Mouse (Mus musculus) mesoderm, embryonic 11.5 days (tissue): ENCODE results near the gene Gm11444.

Source experiments
- DNase-seq: peaks from one replicate; pipeline ENCODE4 v3.0.0-alpha.2; 2012; ENCODE audit warnings: low read depth, low spot score

Gm11444 gene

DNA sequence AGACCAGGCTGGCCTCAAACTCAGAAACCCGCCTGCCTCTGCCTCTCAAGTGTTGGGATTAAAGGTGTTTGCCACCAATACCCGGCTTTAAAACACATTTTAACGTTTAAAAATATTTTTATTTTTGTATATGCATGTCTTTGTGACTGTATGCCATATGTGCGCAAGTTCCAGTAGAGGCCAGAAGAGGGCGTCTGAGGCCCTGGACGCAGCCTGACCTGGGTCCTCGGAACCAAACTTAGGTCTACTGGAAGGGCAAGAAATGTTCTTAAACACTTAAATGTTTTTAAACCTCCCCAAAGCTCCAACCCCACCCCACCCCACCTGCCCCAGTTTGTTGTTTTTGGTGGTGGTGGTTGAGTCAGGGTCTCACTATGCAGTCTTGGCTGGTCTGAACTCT is 14.2 kb upstream of the Gm11444 start:
- DNase-seq: no peak

DNA sequence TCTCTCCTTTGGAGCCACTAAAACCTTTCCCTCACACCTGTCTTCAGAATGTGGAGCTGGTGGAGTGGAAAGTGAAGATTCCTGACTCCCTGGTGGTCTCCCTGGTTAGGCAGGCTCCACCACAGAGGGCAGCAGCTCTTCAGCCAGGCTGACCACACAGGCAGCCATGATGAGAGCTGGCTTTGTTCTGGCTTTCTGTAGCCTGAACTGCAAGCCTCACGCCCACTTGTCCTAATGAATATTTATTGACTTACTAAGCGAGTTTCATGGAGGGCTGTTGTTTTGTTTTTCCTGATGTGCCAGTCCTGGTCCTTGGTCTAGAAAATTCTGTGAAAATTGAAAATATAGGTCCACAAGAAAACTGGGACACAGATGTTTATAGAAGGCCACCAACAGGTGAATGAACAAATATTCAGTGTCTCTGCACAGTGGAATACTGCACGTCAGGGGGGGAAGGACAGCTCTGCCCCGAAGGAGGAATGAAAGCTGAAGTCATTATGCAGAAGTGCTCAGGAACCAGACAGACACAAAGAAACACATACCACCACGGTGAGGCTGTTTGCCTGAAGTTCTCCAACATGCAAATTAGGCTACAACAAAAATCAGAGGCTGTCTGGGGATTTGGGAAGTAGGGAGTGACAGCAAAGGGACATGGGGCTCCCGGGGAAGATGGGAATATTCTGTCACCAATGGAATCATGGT is 8.0 kb upstream of the Gm11444 start:
- DNase-seq: peak; percentile 65

DNA sequence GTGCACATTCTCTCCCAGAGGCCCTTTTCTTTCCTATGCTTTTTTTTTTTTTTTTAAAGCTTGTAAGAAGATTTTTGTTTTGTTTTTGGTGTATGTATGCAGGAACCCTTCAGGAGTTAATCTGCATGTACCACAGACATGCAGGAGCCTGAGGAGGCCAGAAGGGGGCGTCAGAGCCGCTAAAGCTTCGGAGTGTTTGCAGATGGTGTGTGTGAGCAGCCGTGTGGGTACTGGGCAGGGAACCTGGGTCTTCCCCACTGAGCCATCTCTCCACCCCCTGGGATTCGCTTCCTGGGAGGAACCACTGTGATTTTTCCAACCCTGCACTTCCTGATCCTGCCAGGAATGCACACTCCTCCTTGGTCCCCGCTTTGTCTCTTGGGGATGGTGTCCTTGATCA is 625 bp upstream of the Gm11444 start:
- peak; percentile 32 for DNase-seq

DNA sequence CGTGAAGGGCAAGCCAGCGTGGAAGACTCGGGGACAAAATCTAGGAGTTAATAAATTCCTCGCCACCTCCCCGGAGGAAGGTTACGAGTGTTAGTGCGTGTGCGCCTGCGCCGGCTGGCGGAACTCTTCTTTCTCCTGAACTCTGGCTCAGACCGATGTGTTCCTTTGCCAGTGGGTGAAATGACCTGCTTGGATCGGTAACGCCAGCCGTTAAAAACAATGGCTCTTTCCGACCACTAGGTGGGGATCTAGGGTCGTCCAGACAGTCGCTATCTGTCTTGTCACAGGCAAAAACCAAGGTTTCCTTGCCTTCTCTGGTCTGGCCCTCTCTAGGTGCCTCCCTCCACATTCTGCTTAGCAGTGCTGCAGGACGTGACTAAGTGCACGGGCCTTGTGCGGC is 1.1 kb downstream of the Gm11444 start:
- DNase-seq: peak; percentile 92

DNA sequence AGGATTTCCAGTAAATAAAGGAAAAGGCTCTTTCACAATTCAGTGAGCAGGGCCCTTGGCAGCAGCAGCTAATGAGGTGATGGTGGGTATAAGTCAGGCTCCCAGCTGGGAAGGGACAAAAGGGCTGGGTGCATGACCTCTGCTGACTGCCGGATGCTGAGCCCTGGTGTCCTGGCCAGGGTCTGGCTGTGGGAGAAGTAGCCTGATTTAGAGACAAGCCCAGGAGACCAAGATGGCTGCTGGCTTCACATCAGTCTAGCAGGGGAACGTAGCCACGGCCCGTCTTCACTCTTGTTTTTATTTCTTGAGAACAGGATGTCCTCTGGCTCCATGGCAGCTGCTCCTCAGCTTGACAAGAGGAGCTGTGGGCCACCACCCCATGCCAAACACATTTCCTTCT is 3.6 kb downstream of the Gm11444 start:
- no peak for DNase-seq

DNA sequence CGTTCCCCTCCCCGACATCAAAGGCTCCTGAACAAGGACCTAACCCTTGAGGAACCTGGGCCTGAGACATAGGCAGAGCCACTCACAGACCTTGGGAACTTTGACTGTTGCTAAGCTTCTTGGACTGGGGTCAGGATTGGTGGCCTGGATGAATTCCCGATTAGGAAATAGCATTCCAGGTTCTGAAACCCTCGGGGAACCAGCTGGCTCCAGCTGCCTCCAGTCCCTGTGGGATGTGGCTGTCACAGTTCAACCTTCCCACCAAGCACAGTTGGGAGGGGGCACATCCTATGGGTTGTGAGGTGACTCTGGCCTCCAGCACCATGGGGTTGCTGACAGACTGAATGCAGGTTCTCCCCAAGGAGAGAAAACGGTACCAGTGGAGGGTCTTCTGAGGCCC is 4.2 kb downstream of the Gm11444 start:
- no peak for DNase-seq

DNA sequence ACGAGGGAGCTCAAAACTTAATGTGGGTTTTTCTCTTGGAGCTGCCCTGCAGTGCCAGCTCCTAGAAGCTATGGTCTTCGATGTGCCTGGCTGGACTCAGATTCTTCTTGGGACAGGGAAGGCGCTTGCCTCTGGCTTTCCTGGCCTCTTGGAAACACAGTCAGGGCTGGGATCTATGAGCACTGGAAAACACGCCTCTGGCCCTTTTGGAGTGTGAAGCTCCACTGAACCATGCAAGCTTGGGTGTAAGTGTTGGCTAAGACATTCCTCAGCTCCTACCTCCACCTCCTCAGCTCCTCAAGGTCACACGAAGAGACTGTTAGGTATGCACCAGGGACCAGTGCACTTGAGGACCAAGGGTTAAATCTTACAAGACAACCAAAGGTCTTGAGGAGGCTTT is 5.2 kb downstream of the Gm11444 start:
- DNase-seq: no peak

DNA sequence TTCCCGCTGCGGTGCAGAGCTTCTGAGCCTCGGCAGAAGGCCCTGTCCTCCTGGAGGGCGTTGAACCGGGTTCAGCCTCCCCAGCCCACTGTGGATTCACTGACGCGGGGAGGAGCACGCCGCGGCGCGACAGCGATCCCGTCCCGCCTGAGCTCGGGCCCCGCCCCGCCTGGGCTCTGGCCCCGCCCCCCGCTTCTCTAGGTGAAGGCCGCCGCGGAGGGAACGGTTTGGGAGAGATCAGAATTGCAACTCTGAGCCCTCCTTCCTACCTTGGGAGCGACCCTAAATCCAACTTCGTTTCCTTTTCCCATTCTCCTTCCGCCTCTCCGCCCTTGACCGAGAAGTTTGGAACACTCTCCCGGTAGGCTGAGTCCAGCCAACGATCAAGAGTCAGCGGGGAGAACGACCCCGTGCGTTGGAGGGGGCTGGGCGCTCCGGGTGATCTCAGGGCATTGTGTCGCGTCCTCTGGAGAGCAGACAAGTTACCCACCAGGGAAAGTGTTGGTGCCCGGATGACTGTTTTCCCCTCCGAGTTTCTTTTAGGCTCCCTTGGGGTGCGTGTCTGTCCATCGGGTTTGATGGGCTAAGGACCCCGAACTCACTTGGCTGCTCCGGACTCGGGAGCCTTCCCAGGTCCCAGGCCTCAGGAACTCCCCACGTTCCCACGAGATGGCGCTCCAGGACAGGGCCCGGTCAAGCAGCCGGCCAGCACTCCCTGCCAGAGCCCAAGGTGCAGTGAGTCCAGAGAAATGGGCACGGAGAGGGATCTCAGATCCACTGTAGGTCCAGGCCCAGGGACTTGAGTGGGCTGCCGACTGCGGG is 5.8 kb downstream of the Gm11444 start:
- DNase-seq: peak; percentile 92

DNA sequence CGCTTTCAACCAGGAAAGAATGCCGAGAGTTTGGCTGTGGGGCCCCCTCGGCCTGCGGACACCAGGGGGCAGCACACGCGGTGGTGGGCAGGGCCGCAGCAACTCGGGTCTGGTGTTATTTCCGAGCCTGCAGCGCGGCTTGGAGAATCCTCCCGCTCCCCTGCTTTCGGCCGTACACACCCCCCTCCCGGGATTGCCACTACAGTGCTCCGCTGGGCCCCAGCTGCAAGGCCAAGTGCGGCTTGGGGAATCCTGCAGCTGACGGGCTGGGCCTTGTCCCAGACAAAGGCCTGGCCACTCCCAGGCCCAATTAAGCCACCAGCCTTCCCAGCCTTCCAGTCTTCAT is 6.8 kb downstream of the Gm11444 start:
- peak; percentile 89 for DNase-seq

DNA sequence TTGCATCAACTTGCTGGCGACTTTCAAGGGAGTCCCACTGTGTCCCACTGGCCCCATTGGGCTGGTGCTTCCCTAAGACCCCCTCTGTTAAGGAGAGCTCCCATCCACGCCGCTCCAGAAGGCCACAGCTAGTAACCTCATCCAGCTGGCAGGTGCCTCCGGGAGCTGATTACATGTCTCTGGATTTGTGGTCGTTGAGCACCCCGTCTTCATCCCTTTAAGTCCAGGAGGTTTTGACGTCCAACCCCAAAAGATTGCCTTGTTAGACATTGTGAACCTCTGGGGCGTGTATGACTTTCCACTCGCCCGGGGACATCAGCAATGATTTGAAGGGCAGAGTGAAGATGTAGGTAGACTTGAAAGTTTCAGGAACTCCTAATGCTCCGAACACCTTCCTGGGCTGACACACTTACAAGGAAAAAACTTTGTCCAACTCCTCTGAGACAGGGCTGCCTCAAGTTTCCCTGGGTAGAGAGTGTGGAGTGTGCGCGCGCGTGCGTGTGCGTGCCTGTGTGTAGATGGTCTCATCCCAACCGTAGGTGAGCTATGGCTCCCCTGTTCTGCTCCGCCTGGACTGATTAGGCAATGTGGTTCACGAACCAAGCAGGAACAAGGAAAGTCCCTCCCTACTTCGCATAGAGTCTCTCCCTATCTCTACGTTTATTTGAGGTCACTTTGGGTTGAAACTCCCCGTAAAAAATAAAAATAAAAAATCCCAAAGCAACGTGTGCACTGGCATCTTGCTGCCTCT is 7.4 kb downstream of the Gm11444 start:
- DNase-seq: no peak

DNA sequence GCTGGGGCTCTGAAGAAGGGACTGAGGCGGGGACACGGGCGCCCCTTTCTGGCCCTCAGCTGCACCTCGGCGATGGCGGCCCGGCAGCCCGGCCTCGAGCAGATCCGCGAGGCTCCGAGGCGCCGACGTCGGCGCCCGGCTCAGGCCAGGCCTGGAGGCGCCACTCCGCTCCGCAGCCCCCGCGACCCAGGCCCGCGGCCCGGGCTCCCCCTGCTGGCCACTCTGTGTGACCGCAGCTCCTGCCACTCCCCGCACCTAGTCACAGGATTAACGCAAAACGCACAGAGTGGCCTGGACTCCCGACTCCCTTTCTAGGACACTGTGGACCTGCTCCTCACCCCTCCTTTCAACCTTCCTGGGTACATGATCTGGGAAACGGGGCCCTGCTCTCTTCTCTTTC is 8.2 kb downstream of the Gm11444 start:
- peak; percentile 89 for DNase-seq

DNA sequence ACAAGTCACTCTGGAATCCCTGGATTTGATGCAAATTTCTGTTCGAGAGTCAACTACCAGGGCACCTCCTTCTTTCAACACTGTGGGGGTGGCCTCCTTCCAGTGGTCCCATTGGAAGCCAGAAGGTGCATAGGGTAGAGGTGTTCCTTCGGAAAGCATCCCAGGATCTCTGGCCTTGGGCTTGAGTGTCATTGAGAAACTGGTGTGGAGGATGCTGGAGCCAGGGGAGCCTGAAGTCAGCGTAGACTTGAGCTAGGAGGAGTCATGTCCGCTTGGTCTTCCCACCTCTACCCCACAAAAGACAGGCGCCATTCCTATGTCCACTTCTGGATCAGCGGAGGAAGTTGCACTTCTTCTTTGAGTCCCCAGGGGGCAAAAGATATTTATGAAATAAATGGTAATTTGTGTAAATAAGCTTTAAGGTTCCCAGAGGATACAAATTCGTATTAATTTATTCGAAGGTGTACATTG is 8.9 kb downstream of the Gm11444 start:
- DNase-seq: peak; percentile 53

DNA sequence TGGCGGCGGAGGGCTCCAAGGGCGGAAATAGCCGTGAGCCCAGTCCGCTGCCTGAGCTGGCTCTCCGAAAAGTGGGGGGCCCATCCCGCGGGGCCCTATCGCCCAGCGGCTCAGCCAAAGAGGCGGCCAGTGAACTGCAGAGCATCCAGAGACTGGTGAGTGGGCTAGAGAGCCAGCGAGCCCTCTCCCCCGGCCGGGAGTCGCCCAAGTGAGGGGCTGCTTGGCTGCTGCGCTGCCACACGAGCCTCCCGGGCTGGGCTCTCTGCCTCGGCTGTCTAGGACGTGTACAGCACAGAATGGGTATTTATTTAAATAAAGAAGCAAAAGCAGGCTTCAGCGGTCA is 9.4 kb downstream of the Gm11444 start:
- no peak for DNase-seq

DNA sequence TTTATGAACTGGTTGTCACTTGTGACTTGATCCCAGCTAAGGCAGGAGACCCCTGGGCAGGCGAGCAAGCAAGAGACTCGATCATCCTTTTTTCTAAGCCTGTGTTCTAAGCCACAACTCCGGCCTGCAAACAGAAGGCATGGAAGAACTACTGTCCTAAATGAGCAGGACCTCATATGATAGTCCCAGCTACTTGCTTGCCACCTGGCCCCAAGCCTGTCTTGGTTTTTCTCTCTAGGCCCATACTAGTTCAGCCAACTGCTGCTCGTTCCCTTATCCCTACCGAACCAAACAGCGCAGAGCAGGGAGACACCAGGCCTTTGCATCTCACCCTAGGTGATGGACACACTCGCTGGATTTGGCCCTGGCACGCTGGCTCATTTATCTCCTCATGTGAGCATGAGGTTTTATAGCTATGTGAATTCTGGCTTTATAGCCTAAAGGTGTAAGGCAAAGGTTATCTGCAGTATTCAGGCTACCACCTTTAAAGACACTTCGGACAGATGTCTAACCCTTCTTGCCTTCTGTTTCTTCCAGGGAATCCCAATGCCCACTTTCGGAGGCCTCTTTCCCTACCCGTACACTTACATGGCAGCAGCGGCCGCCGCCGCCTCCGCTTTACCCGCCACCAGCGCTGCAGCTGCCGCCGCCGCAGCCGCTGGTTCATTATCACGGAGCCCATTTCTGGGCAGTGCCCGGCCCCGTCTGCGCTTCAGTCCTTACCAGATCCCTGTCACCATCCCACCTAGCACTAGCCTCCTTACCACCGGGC is 9.9 kb downstream of the Gm11444 start:
- DNase-seq: no peak

DNA sequence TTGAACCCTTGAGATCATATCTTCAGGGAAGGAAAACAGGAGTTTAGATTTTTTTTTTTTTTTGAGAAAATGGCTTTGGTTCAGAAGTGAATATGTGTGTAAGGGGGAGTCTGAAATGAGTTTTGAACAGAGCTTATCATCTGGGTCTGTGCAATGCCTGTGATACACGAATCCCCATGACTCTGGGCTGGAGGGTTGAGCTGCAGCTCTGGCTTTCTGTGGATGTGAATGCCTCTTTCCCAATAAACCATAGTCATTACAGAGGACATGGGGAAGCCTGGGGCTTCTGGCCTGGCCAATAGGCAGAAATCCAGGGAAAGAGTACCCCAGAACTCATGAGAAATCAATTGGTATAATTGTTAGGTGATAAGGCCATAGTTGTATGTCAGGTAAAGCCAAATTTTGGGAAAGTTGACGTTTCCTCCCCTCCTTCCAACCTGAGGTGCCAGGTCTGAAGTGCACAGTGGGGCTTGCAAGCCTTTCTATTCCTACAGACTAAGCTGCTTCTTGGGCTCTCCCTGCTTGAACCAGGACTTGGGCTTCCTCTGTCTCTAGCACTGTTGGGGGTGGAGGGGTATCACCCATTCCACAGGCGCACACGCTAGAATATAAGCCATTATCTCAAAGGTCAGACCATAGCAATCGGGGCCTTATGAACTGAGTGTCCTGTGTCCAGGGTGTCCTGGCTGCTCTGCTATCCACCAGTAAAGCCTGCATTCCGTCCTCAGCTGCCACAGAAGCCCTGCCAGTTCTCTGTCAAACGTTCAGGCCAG is 10.7 kb downstream of the Gm11444 start:
- DNase-seq: no peak

DNA sequence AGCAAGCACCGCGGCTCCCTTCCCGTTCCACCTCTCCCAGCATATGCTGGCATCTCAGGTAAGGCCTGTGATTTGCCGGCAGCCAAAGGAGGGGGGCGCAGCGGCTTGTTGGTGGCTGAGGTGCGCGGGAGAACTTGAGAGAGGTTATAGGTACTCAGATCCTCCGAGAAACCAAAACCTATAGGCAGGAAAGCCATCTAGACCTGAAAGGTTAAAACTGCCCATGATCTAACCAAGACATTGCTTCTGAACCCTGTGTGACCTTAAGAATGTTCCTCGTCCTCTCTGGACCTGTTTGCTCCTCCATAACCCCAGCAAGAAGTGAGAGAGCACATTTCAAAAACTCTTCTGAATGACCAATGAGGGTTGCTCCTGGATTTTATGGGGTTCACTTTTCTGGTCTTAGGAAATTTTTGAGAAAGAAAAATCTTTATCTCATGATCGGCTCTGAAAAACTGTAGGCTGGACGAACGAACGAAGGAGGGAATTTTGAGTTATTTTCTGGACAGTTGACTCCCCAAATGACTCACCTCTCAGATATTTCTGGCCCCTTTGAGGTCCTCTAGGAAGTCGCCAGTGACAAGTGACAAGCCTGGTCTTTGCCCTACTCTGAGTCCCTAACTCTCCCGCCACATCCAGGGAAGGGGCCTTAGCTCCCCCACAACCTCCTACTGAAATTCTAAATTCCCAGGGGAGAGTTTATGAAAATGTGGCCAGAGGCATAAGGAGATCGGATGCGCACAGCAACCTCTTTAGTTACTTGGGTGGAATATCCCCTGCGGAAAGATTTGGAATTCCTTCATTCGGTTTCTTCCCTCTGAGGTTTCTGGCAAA is 11.5 kb downstream of the Gm11444 start:
- DNase-seq: no peak

DNA sequence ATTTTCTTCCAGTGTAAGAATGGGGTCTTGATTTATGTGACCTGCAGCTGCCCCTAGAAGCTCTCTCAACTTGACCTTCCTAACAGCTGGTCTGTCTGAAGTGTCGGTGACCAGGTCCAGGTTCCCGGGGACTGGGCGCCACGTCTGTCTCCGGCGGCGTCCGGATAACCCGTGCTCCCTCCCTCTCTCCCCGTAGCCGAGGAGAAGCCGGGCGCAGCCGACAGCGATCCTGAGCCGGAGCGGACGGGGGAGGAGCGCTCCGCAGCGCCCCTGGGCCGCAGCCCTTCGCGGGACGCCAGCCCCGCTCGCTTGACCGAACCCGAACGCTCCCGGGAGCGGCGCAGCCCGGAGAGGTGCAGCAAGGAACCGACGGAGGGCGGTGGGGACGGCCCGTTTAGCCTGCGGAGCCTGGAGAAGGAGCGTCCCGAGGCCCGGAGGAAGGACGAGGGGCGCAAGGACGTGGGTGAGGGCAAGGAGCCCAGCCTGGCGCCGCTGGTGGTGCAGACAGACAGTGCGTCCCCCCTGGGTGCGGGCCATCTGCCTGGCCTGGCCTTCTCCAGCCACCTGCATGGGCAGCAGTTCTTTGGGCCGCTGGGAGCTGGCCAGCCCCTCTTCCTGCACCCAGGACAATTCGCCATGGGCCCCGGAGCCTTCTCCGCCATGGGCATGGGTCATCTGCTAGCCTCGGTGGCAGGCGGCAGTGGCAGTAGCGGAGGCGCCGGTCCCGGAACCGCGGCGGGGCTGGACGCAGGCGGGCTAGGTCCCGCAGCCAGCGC is 12.3 kb downstream of the Gm11444 start:
- no peak for DNase-seq

DNA sequence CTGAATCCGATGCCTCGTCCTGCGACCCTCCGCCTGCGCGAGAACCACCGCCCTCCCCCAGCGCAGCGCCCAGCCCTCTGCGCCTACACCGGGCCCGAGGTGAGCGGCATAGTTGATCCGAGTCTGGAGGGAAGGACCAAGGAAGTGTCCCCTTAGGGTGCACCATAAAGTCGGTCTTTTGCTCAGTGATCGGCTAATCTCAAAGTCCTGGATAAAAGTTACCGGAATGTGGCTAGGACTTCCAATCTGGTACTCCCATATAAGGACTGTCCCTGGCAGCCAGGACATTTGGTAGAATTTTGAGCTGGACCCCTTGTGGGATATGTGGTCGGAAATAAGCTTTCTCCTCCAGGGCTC is 12.9 kb downstream of the Gm11444 start:
- DNase-seq: no peak

DNA sequence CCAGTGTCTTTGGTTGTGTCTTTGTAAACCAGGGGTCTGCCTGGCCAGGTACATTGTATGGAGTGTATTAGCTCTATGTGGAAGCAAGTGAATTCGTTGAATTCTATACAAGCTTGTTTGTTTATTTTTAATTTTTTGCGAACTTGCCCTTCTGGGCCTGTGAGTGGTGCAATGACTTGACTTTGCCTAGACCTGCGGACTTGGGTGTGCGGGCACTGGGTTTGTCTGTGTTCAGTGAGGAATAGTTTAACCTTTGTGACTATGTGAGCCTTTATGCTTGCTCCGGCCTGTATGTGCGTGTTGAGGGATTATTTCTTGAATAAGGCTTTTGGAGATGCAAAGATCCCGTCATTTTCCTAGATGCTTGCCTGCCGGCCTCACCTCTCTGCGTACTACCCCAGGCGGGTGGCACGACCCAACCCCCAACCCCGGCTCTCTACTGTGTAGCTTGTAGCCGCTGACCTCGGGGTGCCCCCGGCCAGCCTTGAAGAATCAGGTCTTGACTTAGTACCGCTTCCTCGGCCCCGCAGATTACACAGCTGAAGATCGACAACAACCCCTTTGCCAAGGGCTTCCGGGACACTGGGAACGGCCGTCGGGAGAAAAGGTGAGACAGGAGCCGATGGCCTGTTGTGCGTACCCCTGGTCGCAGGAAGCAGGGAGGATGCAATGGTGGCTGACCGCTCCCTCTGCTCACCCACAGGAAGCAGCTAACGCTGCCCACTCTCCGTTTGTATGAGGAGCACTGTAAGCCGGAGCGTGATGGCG is 13.4 kb downstream of the Gm11444 start:
- no peak for DNase-seq
